Mouse (Mus musculus) Patski (cell line): ENCODE data around the gene Ptprn2. TPM values are rescaled to one million over a fixed set of nuclear protein-coding genes. Genes with fewer than 3 reads are reported as not detected.

Experiments
- ATAC-seq: fragments of 100-300 bp; one replicate; pipeline ENCODE4 v1.8.0; 2021
- CTCF ChIA-PET: fragments of 350-600 bp; sonication (Branson Sonifier 250); formaldehyde crosslinking; loops from one replicate; lab custom pipeline; 2022; ENCODE audit warnings: inconsistent platforms; lab: Charles Lee
- POLR2A ChIA-PET: fragments of 350-600 bp; sonication (Branson Sonifier 250); formaldehyde crosslinking; loops from one replicate; lab custom pipeline; 2022; ENCODE audit warnings: antibody characterized with exemption, inconsistent platforms; lab: Charles Lee
- DNase-seq: peaks from one replicate; pipeline ENCODE4 v3.0.0-alpha.2; 2011; ENCODE audit warnings: low read depth, low spot score
- H3K27me3 ChIP-seq: fragments of 371-371 bp; one replicate; pipeline ENCODE4 v1.5.1; 2021
- CTCF ChIP-seq: fragments of 100-300 bp; IDR thresholded peaks from one replicate; pipeline ENCODE4 v1.5.1; 2021
- in situ Hi-C: fragments of 300-500 bp; cut with MboI; formaldehyde crosslinking; loops from 3 replicates; pipeline ENCODE4 v1.11.1; 2018; ENCODE audit warnings: low pct_unique_long_range_greater_than_20kb, mixed read lengths
- polyA plus RNA-seq: library from polyadenylated mRNA; unstranded; gene quantifications from one replicate; pipeline ENCODE4 v1.2.3, GENCODE M21; 2021

Ptprn2 gene
- polyA plus RNA-seq, 1 experiment from 2014 or later, result not detected

DNA sequence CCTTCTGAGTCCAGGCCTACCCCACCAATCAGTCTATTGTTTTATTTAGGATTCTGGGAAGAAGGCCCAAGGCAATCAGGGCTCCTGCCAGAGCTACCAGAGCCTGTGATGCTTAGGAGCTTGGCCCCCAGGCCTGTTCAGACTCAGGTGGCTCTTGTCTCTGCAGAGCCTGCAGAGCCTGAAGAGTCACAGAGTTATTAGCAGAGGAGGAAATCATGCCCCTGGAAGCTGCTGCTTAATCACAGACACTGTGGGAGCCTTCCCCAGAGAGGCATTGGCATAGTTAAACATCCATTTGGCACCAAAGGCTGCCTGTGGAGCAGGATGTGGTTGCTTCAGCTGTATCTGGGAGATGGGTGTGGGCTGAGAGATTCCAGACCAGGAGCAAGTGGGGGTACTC lies 30.3 kb downstream of the Ptprn2 start:
- no peak for ATAC-seq
- POLR2A ChIA-PET, result no interaction called here
- DNase-seq, result no peak
- no peaks in the 10 kb centered on the region for H3K27me3 ChIP-seq
- in situ Hi-C loops, result no loop called here
- no peak for TF ChIP-seq CTCF
- CTCF ChIA-PET, result no interaction called here

DNA sequence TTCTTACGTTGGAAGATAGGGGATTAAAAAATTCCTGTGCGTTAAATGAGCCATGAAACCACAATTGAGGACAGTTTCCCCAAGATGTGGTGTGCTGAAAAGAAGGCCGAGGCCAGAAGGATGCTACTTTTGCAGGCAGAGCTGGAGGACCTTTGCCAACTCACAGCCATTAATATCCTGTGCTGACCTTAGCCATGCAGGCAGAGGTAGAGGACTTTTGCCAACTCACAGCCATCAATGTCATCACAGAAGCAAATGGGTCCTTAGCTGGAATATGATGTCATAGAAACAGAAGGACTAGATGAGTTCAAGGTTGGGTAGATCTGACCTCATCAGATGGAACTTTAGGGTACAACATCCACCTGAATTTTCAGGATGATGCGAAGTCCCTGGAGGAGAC lies 43.3 kb downstream of the Ptprn2 start:
- H3K27me3 ChIP-seq, result no peaks in the 10 kb centered on the region
- TF ChIP-seq CTCF, result no peak
- in situ Hi-C loops, result no loop called here
- DNase-seq (no peak), ATAC-seq (no peak)
- ChIA-PET CTCF (no interaction called here), POLR2A (no interaction called here)

- no peaks in the 10 kb centered on the region for H3K27me3 ChIP-seq
- in situ Hi-C loops, result no loop called here
- ATAC-seq, result no peak
- DNase-seq, result no peak
- ChIA-PET CTCF (interaction anchor here (0.6 kb wide), 1 partner anchor 18 kb away, joined by 3 read pairs; no protein-coding TSS in a partner anchor), POLR2A (no interaction called here)
- TF ChIP-seq CTCF, result no peak
Observed at GRCm38 (mm10) chr12:116533281-116533680, 47.8 kb downstream of the Ptprn2 start.

- DNase-seq (no peak), ATAC-seq (no peak)
- in situ Hi-C loops, result no loop called here
- H3K27me3 ChIP-seq, result no peaks in the 10 kb centered on the region
- CTCF ChIA-PET, result no interaction called here
- POLR2A ChIA-PET, result no interaction called here
- TF ChIP-seq CTCF, result no peak
Observed at GRCm38 (mm10) chr12:116539305-116539704, 53.8 kb downstream of the Ptprn2 start.

- no peak for ATAC-seq
- in situ Hi-C loops, result no loop called here
- no peaks in the 10 kb centered on the region for H3K27me3 ChIP-seq
- CTCF ChIA-PET, result interaction anchor here (1.6 kb wide), 1 partner anchor 9 kb away, joined by 3 read pairs; no protein-coding TSS in a partner anchor
- no peak for DNase-seq
- POLR2A ChIA-PET, result no interaction called here
- TF ChIP-seq CTCF, result no peak
Observed at GRCm38 (mm10) chr12:116540608-116541007, 55.1 kb downstream of the Ptprn2 start.

DNA sequence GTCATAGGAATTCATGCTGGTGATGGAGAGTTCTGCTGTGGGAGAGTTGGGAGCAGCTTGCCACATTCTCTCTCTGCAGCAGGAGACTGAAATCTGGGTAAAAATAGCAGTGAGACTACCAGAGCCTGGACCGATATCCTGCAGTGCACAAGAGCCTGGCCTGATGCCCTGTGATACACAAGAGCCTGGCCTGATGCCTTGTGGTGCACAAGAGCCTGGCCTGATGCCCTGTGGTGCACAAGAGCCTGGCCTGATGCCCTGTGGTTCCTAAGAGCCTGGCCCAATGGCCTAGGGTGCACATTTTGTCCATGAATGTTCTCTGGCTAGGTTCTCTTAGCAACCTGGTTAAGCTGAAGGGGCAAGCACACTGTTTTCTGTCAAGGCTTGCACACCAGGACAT lies 64.5 kb downstream of the Ptprn2 start:
- no peak for ATAC-seq
- DNase-seq, result peak; percentile 42

DNA sequence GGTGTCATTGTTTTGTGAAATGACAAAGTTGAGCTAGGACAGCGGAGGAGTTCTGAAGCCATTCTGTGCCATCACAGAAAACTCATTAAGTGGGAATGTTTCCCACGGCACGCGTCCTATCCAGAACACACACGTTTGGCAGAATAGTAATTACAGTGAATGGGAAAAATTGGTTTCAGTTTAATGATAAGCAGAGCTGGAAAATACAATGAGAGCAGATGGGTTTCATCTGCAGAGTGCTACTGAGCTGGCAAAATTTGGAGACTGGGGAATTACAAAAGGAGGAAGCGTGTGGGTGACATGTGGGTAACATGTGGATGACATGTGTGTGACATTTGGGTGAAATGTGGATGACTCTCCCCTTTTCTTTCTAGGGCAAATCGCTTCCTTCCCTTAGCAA lies 66.0 kb downstream of the Ptprn2 start:
- TF ChIP-seq CTCF, result no peak
- POLR2A ChIA-PET, result no interaction called here
- CTCF ChIA-PET, result interaction anchor here (0.6 to 1.2 kb wide), 2 partner anchors 12 to 18 kb away, joined by 3 read pairs; no protein-coding TSS in a partner anchor
- ATAC-seq (no peak), DNase-seq (no peak)
- in situ Hi-C loops, result no loop called here
- H3K27me3 ChIP-seq, result no peaks in the 10 kb centered on the region

More for the DNA sequence above, 64.5 kb downstream of the Ptprn2 start:
- TF ChIP-seq CTCF, result no peak
- H3K27me3 ChIP-seq, result no peaks in the 10 kb centered on the region
- ChIA-PET CTCF (interaction anchor here (1.7 kb wide), 1 partner anchor 10 kb away, joined by 3 read pairs; no protein-coding TSS in a partner anchor), POLR2A (no interaction called here)
- in situ Hi-C loops, result no loop called here

DNA sequence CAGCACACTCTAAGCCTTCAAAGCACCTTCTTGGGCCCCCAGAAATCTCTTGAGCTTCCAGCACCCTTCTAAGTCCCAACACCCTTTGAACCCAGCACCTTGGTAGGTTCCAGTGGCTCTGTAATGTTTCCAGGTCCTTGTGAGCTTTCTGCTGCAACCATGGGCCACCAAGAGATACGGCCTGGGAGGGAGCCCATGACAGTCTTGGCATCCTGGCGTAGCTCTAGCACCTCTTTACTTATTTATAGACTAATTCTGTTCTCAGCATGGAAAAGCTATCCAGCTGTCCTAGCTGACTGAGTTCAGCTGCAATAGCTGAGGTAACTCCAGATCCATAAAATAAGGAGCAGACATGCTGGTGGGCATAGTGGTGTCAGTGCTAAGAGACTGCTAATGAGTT lies 66.8 kb downstream of the Ptprn2 start:
- ChIA-PET POLR2A (no interaction called here), CTCF (interaction anchor here (1.2 kb wide), 1 partner anchor 11 kb away, joined by 3 read pairs; no protein-coding TSS in a partner anchor)
- no peak for DNase-seq
- ATAC-seq, result no peak
- H3K27me3 ChIP-seq, result no peaks in the 10 kb centered on the region
- in situ Hi-C loops, result no loop called here
- TF ChIP-seq CTCF, result no peak

DNA sequence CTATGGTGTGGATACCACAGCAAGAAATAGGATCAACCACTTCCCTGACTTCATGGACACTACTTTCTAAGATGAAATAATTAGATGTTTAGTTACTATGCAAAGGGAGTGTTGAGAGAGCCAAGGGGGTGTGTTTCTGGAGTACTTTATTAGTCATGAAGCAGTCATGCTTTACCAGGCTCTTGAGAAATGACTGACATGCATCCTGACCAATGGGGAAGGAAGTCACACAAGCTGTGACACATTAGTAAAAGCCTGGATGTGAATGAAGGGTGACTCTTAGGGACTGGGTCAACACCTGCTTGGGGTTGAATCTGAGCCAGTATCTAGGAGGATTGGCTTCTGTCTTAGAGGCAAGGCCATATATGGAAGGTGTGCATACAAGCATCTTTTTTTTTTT lies 67.8 kb downstream of the Ptprn2 start:
- H3K27me3 ChIP-seq, result no peaks in the 10 kb centered on the region
- peak; percentile 41 for DNase-seq
- ChIA-PET POLR2A (no interaction called here), CTCF (no interaction called here)
- in situ Hi-C loops, result no loop called here
- peak; percentile 57 for ATAC-seq
- TF ChIP-seq CTCF, result no peak

DNA sequence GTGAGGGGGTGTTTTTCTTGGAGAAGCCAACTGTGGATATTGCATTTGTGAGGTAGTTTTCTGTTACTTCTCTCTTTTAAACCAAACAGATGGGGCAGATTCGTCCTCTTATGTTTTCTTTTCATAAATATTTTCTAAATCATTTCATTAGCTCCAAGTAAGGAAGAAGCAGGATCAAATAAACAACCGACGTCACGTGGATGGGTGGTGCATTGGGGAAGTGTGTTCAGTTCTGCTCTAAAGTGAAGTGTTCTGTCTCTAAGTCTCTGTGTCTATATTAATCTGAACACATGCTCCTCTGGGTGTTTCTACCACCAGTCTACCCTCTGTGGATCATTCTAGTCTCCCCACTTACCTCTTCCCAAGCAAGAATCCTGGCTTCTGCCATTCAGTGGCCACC lies 70.4 kb downstream of the Ptprn2 start:
- POLR2A ChIA-PET, result no interaction called here
- in situ Hi-C loops, result no loop called here
- CTCF ChIA-PET, result interaction anchor here (1.2 to 1.7 kb wide), 2 partner anchors 10 to 16 kb away, joined by 4 read pairs; no protein-coding TSS in a partner anchor
- TF ChIP-seq CTCF, result no peak
- H3K27me3 ChIP-seq, result no peaks in the 10 kb centered on the region
- DNase-seq, result no peak
- ATAC-seq, result no peak

GRCm38 (mm10) chr12:116564441-116564840 lies 78.9 kb downstream of the Ptprn2 start:
- TF ChIP-seq CTCF, result no peak
- no peak for DNase-seq
- no peaks in the 10 kb centered on the region for H3K27me3 ChIP-seq
- ChIA-PET CTCF (no interaction called here), POLR2A (no interaction called here)
- no peak for ATAC-seq
- in situ Hi-C loops, result no loop called here

DNA sequence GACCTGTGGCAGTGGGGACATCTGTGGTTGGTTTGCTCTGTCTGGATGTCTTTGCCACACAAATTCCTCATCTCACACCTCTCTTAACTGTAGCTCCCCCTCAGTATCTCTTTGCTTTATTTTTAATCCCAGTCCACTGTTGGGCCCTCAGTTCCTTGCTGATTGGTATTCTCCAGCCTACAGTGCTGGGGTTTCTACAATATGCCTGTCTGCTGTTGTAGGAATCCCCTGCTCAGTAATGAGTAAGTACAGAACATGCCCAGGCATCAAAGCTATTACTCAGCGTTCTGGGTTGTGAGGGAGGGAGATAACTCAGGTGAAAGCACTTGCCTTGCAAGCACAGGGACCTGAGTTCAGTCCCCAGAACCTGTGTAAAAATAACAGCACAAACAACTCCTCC lies 81.2 kb downstream of the Ptprn2 start:
- ChIA-PET POLR2A (no interaction called here), CTCF (interaction anchor here (1.0 kb wide), 1 partner anchor 10 kb away, joined by 3 read pairs; no protein-coding TSS in a partner anchor)
- in situ Hi-C loops, result no loop called here
- H3K27me3 ChIP-seq, result no peaks in the 10 kb centered on the region
- DNase-seq (no peak), ATAC-seq (no peak)
- no peak for TF ChIP-seq CTCF
